Mouse (Mus musculus) liver, embryonic 14.5 days (tissue): ENCODE data around the gene Mob2.

Source experiments
- CTCF ChIP-seq: IDR thresholded peaks from 2 replicates; pipeline ENCODE4 v1.5.1; 2016; ENCODE audit warnings: antibody characterized with exemption, low read depth, control low read depth
- EP300 ChIP-seq: IDR thresholded peaks from 2 replicates; pipeline ENCODE4 v1.6.1; 2016; ENCODE audit warnings: antibody characterized with exemption, low read depth

- TF ChIP-seq EP300 (no peak), CTCF (no peak)
Observed at GRCm38 (mm10) chr7:141962521-141962920, 98.3 kb downstream of the Mob2 start.
